16 mouse cellular contexts compared by ENCODE assay signal in the genomic region with DNA sequence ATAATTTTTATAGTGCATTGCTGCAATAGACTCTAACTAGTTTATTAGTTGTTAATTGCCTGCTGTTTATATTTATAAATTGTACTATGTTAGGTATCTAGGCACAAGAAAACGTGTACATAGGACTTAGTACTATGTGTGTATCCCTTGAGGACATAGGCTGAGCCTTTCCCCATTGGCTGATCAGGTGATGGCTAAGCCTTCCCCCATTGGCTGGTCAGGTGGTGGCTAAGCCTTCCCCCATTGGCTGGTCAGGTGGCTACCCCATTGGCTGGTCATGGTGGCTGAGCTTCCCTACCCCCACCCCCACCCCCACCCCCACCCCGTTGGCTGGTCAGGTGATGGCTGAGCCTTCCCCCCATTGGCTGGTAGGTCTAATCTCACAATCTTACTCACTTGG.
"Had no signal": no experiment of that assay in that cellular context is flagged by ENCODE, and none has a peak within 500 bp of the region (broad histone marks: within the 10 kb centered on the region; RNA-seq: fewer than 3 reads in every experiment).

No protein-coding gene starts in this region.

- H3K4me3 ChIP-seq: limb, embryonic 12.5 days; lung, embryonic 15.5 days; megakaryocyte, embryonic 14.5 days; midbrain, embryonic 15.5 days; neural tube, embryonic 13.5 days; stomach, embryonic 15.5 days had no signal

- H3K4me1 ChIP-seq: limb, embryonic 12.5 days; stomach, embryonic 15.5 days had no signal

- H3K4me2 ChIP-seq: limb, embryonic 12.5 days; lung, embryonic 15.5 days; midbrain, embryonic 11.5 days; midbrain, embryonic 15.5 days; neural tube, embryonic 13.5 days; stomach, embryonic 15.5 days had no signal

- DNase-seq: kidney, adult 11 months; kidney, postnatal 10 days; kidney, postnatal 4 days; liver, postnatal 0 days; lung, postnatal 14 days; right cerebral cortex, postnatal 14 days; thymus, adult 2 months; thymus, postnatal 25 days had no signal

- H3K27me3 ChIP-seq: limb, embryonic 12.5 days; lung, embryonic 15.5 days; megakaryocyte, embryonic 14.5 days; midbrain, embryonic 15.5 days; neural tube, embryonic 13.5 days; stomach, embryonic 15.5 days had no signal

- ATAC-seq: liver, postnatal 0 days; midbrain, embryonic 15.5 days had no signal

- H3K9ac ChIP-seq: limb, embryonic 12.5 days; liver, postnatal 0 days; lung, embryonic 15.5 days; midbrain, embryonic 15.5 days; neural tube, embryonic 13.5 days; stomach, embryonic 15.5 days had no signal

- H3K36me3 ChIP-seq: limb, embryonic 12.5 days; lung, embryonic 15.5 days; midbrain, embryonic 15.5 days; stomach, embryonic 15.5 days had no signal

- H3K27ac ChIP-seq: limb, embryonic 12.5 days; lung, embryonic 15.5 days; macrophage; midbrain, embryonic 15.5 days; neural tube, embryonic 13.5 days; stomach, embryonic 15.5 days had no signal

- H3K9me3 ChIP-seq: limb, embryonic 12.5 days; lung, embryonic 15.5 days; megakaryocyte, embryonic 14.5 days; midbrain, embryonic 15.5 days; neural tube, embryonic 13.5 days; stomach, embryonic 15.5 days had no signal
